Mouse (Mus musculus) CH12.LX (cell line): Measurements from ENCODE around the gene Psmd3. TPM values are rescaled to one million over a fixed set of nuclear protein-coding genes. Genes with fewer than 3 reads are reported as not detected.

ENCODE experiments used
- DNase-seq: peaks from one replicate; pipeline ENCODE4 v3.0.0-alpha.2; 2013; ENCODE audit errors: extremely low read depth
- H3K27ac ChIP-seq: 2 replicates; pipeline ENCODE4 v1.5.1; 2012; ENCODE audit warnings: low read depth, mild to moderate bottlenecking, control low read depth, moderate library complexity; ENCODE audit not compliant: insufficient read depth
- H3K27me3 ChIP-seq: replicated peaks from 2 replicates; pipeline ENCODE3; 2012; ENCODE audit warnings: inconsistent platforms
- H3K36me3 ChIP-seq, 2 experiments: replicated peaks in 1 of 2; 2 replicates each; pipeline versions ENCODE3 to v1.6.1; 2012; ENCODE audit warnings: inconsistent platforms in 1 of 2, low read length in 1 of 2, mild to moderate bottlenecking in 1 of 2, mixed read lengths in 1 of 2, moderate library complexity in 1 of 2; ENCODE audit not compliant: control insufficient read depth in 1 of 2, insufficient read depth in 1 of 2
- H3K4me1 ChIP-seq, 2 experiments: 2 replicates each; pipeline ENCODE4 v1.6.1; 2012; ENCODE audit warnings: inconsistent platforms in 1 of 2, moderate library complexity in 1 of 2; ENCODE audit not compliant: insufficient read depth in 2 of 2, control insufficient read depth in 1 of 2
- H3K4me2 ChIP-seq: 2 replicates; pipeline ENCODE4 v1.6.1; 2012; ENCODE audit warnings: low read depth, mild to moderate bottlenecking, control low read depth; ENCODE audit not compliant: poor library complexity, insufficient read depth, severe bottlenecking
- H3K4me3 ChIP-seq, 3 experiments: fragments of 150-350 bp in 1 of 3; sonication (generic) in 1 of 3; replicated peaks in 1 of 3; 2 replicates each; pipeline versions ENCODE3 to v1.5.1; 2011 to 2012; ENCODE audit warnings: low read depth in 2 of 3, low read length in 2 of 3, mild to moderate bottlenecking in 2 of 3, moderate library complexity in 2 of 3, control low read depth in 1 of 3, improper control_type of control experiment in 1 of 3, inconsistent platforms in 1 of 3, mixed read lengths in 1 of 3; ENCODE audit not compliant: poor library complexity in 1 of 3
- H3K79me2 ChIP-seq: replicated peaks from 2 replicates; pipeline ENCODE4 v1.6.1; 2012; ENCODE audit warnings: mild to moderate bottlenecking, moderate library complexity; ENCODE audit not compliant: control insufficient read depth, poor library complexity, insufficient read depth, severe bottlenecking; ENCODE audit errors: extremely low read depth
- H3K9ac ChIP-seq: 2 replicates; pipeline ENCODE4 v1.6.1; 2012; ENCODE audit warnings: low read depth, mild to moderate bottlenecking, control low read depth, moderate library complexity; ENCODE audit not compliant: insufficient read depth
- H3K9me3 ChIP-seq: replicated peaks from 2 replicates; pipeline ENCODE3; 2012; ENCODE audit warnings: low read length, inconsistent platforms, mixed read lengths
- BHLHE40 ChIP-seq: IDR thresholded peaks from 2 replicates; pipeline ENCODE4 v1.6.1; 2011; ENCODE audit warnings: mild to moderate bottlenecking, low read depth, low read length, improper control_type of control experiment
- CHD1 ChIP-seq: IDR thresholded peaks from 2 replicates; pipeline ENCODE4 v1.6.1; 2012; ENCODE audit warnings: low read depth, low read length, improper control_type of control experiment, inconsistent platforms
- E2F4 ChIP-seq: IDR thresholded peaks from 2 replicates; pipeline ENCODE4 v1.6.1; 2011; ENCODE audit warnings: low read depth, low read length, improper control_type of control experiment; ENCODE audit not compliant: insufficient replicate concordance
- ELF1 ChIP-seq: IDR thresholded peaks from 2 replicates; pipeline ENCODE4 v1.6.1; 2014; ENCODE audit warnings: low read depth, mild to moderate bottlenecking, inconsistent platforms, low read length, improper control_type of control experiment
- ETS1 ChIP-seq: conservative IDR thresholded peaks from 2 replicates; pipeline ENCODE4 v1.6.1; 2012; ENCODE audit warnings: low read depth, mild to moderate bottlenecking, inconsistent platforms, low read length, improper control_type of control experiment, moderate library complexity
- GABPA ChIP-seq: IDR thresholded peaks from 2 replicates; pipeline ENCODE4 v1.6.1; 2012; ENCODE audit warnings: low read depth, low read length, improper control_type of control experiment, inconsistent platforms; ENCODE audit not compliant: insufficient replicate concordance
- HCFC1 ChIP-seq: IDR thresholded peaks from 2 replicates; pipeline ENCODE4 v1.6.1; 2012; ENCODE audit warnings: low read depth, mild to moderate bottlenecking, inconsistent platforms, low read length, improper control_type of control experiment
- IRF4 ChIP-seq: IDR thresholded peaks from 2 replicates; pipeline ENCODE4 v1.6.1; 2014; ENCODE audit warnings: low read depth, mild to moderate bottlenecking, inconsistent platforms, low read length, improper control_type of control experiment
- JUN ChIP-seq: IDR thresholded peaks from 2 replicates; pipeline ENCODE4 v1.6.1; 2011; ENCODE audit warnings: low read depth, mild to moderate bottlenecking, low read length, improper control_type of control experiment, moderate library complexity; ENCODE audit not compliant: insufficient read depth
- KAT2A ChIP-seq: IDR thresholded peaks from 2 replicates; pipeline ENCODE4 v1.6.1; 2012; ENCODE audit warnings: low read length, improper control_type of control experiment, inconsistent platforms; ENCODE audit not compliant: insufficient replicate concordance
- MAX ChIP-seq: IDR thresholded peaks from 2 replicates; pipeline ENCODE4 v1.6.1; 2011; ENCODE audit warnings: low read length, improper control_type of control experiment
- MAZ ChIP-seq: IDR thresholded peaks from 2 replicates; pipeline ENCODE4 v1.6.1; 2012; ENCODE audit warnings: low read depth, mild to moderate bottlenecking, inconsistent platforms, low read length, improper control_type of control experiment, moderate library complexity
- MEF2A ChIP-seq: IDR thresholded peaks from 2 replicates; pipeline ENCODE4 v1.6.1; 2014; ENCODE audit warnings: low read depth, mild to moderate bottlenecking, inconsistent platforms, low read length, improper control_type of control experiment, borderline replicate concordance
- MXI1 ChIP-seq: IDR thresholded peaks from 2 replicates; pipeline ENCODE4 v1.6.1; 2011; ENCODE audit warnings: mild to moderate bottlenecking, low read depth, low read length, improper control_type of control experiment
- NELFE ChIP-seq: IDR thresholded peaks from 2 replicates; pipeline ENCODE4 v1.6.1; 2011; ENCODE audit warnings: low read depth, low read length, improper control_type of control experiment
- PAX5 ChIP-seq: IDR thresholded peaks from 2 replicates; pipeline ENCODE4 v1.6.1; 2012; ENCODE audit warnings: low read length, inconsistent platforms, mixed read lengths
- POLR2A ChIP-seq: IDR thresholded peaks from 2 replicates; pipeline ENCODE4 v1.6.1; 2011; ENCODE audit warnings: low read depth, mild to moderate bottlenecking, improper control_type of control experiment, low read length
- SIN3A ChIP-seq: IDR thresholded peaks from 2 replicates; pipeline ENCODE4 v1.6.1; 2012; ENCODE audit warnings: low read length, improper control_type of control experiment, inconsistent platforms
- SMC3 ChIP-seq: IDR thresholded peaks from 2 replicates; pipeline ENCODE4 v1.6.1; 2011; ENCODE audit warnings: low read depth, low read length, improper control_type of control experiment
- UBTF ChIP-seq: IDR thresholded peaks from 2 replicates; pipeline ENCODE4 v1.6.1; 2012; ENCODE audit warnings: low read depth, mild to moderate bottlenecking, inconsistent platforms, low read length, improper control_type of control experiment, moderate library complexity
- USF1 ChIP-seq: IDR thresholded peaks from 2 replicates; pipeline ENCODE4 v1.6.1; 2014; ENCODE audit warnings: low read depth, mild to moderate bottlenecking, inconsistent platforms, low read length, improper control_type of control experiment
- USF2 ChIP-seq: conservative IDR thresholded peaks from 2 replicates; pipeline ENCODE4 v1.6.1; 2011; ENCODE audit warnings: low read depth, low read length, improper control_type of control experiment
- ZKSCAN1 ChIP-seq: IDR thresholded peaks from 2 replicates; pipeline ENCODE4 v1.6.1; 2012; ENCODE audit warnings: low read depth, inconsistent platforms, low read length, improper control_type of control experiment, borderline replicate concordance
- dilution Hi-C: fragments of 300-500 bp; cut with MboI; formaldehyde crosslinking; loops from 2 replicates; pipeline ENCODE4 v1.14.3; 2020; ENCODE audit warnings: low sequenced_read_pairs; ENCODE audit not compliant: extremely low pct_unique_long_range_greater_than_20kb, extremely low pct_ligation_motif_present
- in situ Hi-C: fragments of 300-500 bp; cut with MboI; formaldehyde crosslinking; loops from 3 replicates; pipeline ENCODE4 v1.14.3; 2019; ENCODE audit warnings: low sequenced_read_pairs, low pct_ligation_motif_present, low pct_unique_long_range_greater_than_20kb, mixed read lengths
- polyA plus RNA-seq: library from polyadenylated mRNA; unstranded; fragments of >175 nt; gene quantifications from 2 replicates; pipeline ENCODE4 v1.2.1, GENCODE M21; 2012; ENCODE audit warnings: low read depth; ENCODE audit not compliant: insufficient read length
- total RNA-seq, 2 experiments: library from RNA; depleted of rRNA; stranded (reverse); fragments of 300-350 nt in 1 of 2; fragments of >200 nt in 1 of 2; gene quantifications; 2 replicates each; pipeline ENCODE4 v1.2.3; 2012 to 2014

Psmd3 gene
- total and polyA plus RNA-seq, 3 experiments: 166 to 354 (median 291) TPM

- TF ChIP-seq ETS1 (no peak), BHLHE40 (0 out of 2 replicates have a peak, but pooled peaks have one; percentile 14), GABPA (no peak), E2F4 (no peak)
- no peaks in the 10 kb centered on the region for H3K79me2 ChIP-seq
- in situ Hi-C loops (loop anchor here (10.0 kb wide), 1 partner anchor 222 kb away; no protein-coding TSS in a partner anchor), dilution Hi-C loops (no loop called here)
- H3K4me1 ChIP-seq: peaks cover 0 to 22% of the 10 kb centered on the region in 2 experiments; a peak in 2 of 4 replicates
- no peaks in the 10 kb centered on the region for H3K27me3 ChIP-seq
- H3K27ac ChIP-seq: no peak overlapping the region
- peak; percentile 48 for DNase-seq
- H3K9ac ChIP-seq: no peak overlapping the region
- no peak overlapping the region for H3K4me2 ChIP-seq
- H3K9me3 ChIP-seq: no peaks in the 10 kb centered on the region
- H3K36me3 ChIP-seq: peaks cover 75 to 89% of the 10 kb centered on the region in 2 experiments
- H3K4me3 ChIP-seq: no peak overlapping the region
Observed at GRCm38 (mm10) chr11:98693201-98693600, 10.8 kb downstream of the Psmd3 start.

DNA sequence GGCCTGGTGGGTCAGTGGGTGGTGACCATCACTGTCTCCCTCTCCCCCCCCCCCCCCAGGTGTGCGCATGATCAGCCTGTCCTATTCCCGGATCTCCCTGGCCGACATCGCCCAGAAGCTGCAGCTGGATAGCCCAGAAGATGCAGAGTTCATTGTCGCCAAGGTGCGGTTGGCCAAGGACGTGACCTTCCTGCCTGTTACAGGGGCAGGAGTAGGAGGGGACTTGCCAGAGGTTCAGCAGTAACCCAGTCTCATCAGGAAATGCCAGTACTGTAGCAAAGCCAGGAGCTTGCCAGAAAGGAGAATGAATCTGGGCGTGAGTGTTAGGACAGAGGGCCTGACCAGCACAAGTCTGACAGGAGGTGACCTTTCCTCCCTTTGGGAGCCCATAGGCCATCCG lies 11.4 kb downstream of the Psmd3 start:
- dilution Hi-C loops: no loop called here

DNA sequence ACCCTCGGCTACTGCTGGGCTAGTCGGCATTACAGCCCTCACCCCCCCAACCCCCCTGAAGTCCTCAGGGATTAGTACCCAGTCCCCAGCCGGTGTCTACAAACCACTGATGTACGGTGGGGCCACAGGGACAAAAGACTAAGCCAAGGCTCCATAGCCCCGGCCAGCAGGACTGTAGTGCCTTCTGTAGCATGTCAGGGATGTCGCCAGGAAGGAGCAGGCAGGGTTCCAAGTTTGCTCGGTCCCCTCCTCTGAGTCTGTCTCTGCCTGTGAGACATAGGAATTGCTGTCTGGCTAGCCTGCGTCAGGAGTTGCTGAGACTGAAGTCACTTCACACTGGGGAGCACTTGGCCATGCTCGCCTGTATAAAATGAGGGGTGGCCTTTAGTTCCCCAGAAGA lies 11.9 kb downstream of the Psmd3 start:
- Histone ChIP-seq H3K4me2 (no peak overlapping the region), H3K27me3 (no peaks in the 10 kb centered on the region), H3K4me1 (peaks cover 0 to 22% of the 10 kb centered on the region in 2 experiments; a peak in 2 of 4 replicates), H3K27ac (no peak overlapping the region), H3K9ac (no peak overlapping the region), H3K9me3 (no peaks in the 10 kb centered on the region), H3K36me3 (peaks cover 70 to 83% of the 10 kb centered on the region in 2 experiments), H3K79me2 (no peaks in the 10 kb centered on the region), H3K4me3 (no peak overlapping the region)
- dilution Hi-C loops: no loop called here
- in situ Hi-C loops: loop anchor here (10.0 kb wide), 1 partner anchor 220 kb away; no protein-coding TSS in a partner anchor
- no peak for TF ChIP-seq USF2
- no peak for TF ChIP-seq HCFC1
- TF ChIP-seq GABPA: no peak
- no peak for DNase-seq

More for the DNA sequence above, 11.4 kb downstream of the Psmd3 start:
- no peak overlapping the region for H3K9ac ChIP-seq
- H3K27ac ChIP-seq: no peak overlapping the region
- no peaks in the 10 kb centered on the region for H3K79me2 ChIP-seq
- H3K27me3 ChIP-seq: no peaks in the 10 kb centered on the region
- no peak for TF ChIP-seq KAT2A
- no peak for TF ChIP-seq E2F4
- no peak for TF ChIP-seq MXI1
- no peak for TF ChIP-seq MAZ
- TF ChIP-seq SMC3: no peak
- no peak for TF ChIP-seq CHD1
- TF ChIP-seq ZKSCAN1: no peak
- TF ChIP-seq SIN3A: no peak
- TF ChIP-seq NELFE: no peak
- TF ChIP-seq BHLHE40: no peak
- no peak for TF ChIP-seq USF1
- no peak for TF ChIP-seq PAX5
- TF ChIP-seq JUN: no peak
- TF ChIP-seq ELF1: no peak
- no peak for TF ChIP-seq POLR2A
- TF ChIP-seq GABPA: no peak
- no peak for TF ChIP-seq MEF2A
- no peak for TF ChIP-seq IRF4
- TF ChIP-seq UBTF: no peak
- no peak for TF ChIP-seq MAX
- H3K4me2 ChIP-seq: no peak overlapping the region
- H3K4me1 ChIP-seq: peaks cover 0 to 22% of the 10 kb centered on the region in 2 experiments; a peak in 2 of 4 replicates
- H3K4me3 ChIP-seq: no peak overlapping the region
- DNase-seq: no peak
- in situ Hi-C loops: loop anchor here (10.0 kb wide), 1 partner anchor 221 kb away; no protein-coding TSS in a partner anchor
- H3K36me3 ChIP-seq: peaks cover 73 to 86% of the 10 kb centered on the region in 2 experiments
- H3K9me3 ChIP-seq: no peaks in the 10 kb centered on the region
